Mouse (Mus musculus): ENCODE data around the gene Blm.

DNA sequence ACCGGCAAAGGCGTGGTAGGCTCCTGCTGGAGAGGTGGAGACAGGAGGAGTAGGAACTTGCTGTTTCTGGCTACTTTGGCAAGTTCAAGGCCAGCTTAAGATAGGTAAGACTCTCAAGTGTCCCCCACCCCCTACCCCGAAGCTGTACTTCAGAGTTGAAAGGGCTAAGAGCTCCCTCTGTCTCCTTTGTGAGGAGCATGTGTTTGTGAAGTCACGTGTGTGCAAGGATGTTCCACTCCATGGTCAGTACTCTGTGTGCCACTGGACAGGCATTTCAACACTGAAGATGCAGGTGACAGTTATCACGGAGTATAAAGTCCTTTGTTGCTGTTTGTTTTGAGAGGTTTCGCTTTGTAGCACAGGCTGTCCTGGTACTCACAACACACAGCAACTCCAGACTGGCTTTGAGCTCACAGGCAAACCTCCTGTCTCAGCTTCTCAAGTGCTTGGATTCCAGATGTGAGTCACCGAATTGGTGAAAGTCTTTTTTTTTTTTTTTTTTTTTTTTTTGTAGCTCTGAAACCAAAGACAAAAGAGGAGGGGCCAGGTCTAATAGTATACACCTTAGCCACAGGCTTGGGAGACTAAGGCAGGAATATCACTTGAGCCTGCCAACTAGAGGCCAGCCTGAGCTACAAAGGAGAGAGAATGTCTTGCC is 88.6 kb downstream of the Blm start:
- TF ChIP-seq CTCF (conservative IDR thresholded peaks at IDR 0.05; ENCODE audit: low read length) (no peak), NANOG (IDR thresholded peaks at IDR 0.05; ENCODE audit: borderline replicate concordance, low read length) (no peak), POU5F1 (IDR thresholded peaks at IDR 0.05; ENCODE audit: borderline replicate concordance, low read length) (no peak)
